Mouse (Mus musculus): ENCODE results near the gene Tsen54.
A peak's percentile ranks its signal among the peaks of the same experiment; 100 is the strongest.
"Not testable (repeated sequence)": the region's sequence is repeated elsewhere in the genome, so short reads cannot be mapped to it uniquely, and the experiment has no call there.

Tsen54 gene

DNA sequence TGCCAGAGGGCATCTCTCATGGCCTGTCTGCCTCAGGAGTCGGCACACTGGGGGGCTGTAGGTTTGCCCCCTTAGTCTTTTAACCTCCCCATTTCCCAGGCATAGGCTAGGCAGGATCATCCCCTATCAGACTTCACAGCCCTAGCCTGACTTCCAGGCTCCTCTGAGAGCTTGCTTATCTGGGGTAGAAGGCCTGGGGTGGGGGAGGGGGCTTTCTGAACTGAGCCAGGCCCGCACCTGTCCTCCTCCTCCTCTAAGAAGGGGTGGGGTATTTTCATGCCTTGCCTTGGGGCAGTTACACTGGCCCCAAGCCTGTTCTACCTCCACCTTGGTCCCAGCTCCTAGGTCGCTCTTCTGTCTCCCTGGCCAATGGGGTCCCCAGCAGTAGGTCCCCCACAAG, 17.0 kb downstream of the Tsen54 start:
- peak; percentile 23 for DNase-seq

DNA sequence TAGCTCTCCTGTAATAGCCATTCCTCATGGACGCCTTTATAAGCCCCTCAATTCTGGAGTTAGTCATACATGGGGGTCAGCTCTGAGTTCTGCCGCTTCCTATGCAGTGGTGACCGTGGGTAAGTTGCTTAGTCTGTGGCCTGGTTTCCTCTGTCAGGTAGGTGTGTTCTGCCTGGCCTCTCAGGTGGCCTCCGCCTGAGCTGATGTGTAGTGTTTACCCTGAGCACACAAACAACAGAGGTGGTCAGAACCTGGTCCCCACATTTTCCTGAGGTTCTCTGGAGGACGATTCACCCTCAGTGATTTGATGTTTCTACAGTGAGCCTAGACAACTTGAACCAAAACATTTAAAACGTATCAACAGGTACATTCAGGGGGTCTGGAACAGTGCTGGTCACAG, 17.5 kb downstream of the Tsen54 start:
- no peak for DNase-seq

DNA sequence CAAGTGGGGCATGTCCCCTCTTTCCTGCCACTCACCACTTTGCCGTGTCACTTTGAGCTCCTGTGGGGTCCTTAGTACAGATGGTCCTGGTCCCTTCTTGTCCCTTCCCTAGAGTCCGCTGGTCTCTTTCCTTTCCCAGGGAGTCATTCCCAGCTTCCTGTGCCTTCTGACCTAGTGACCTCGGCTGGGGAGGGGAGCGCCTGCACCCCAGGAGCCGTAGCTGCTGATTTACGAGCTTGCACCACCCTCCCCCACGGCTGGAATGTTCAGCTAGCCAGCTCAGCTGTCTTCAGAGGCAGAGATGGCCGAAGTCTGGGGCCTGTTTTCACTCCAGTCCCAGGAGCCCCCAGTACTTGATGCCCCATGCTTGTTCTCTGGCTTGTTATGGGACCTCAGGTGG, 18.0 kb downstream of the Tsen54 start:
- peak; percentile 90 for DNase-seq

DNA sequence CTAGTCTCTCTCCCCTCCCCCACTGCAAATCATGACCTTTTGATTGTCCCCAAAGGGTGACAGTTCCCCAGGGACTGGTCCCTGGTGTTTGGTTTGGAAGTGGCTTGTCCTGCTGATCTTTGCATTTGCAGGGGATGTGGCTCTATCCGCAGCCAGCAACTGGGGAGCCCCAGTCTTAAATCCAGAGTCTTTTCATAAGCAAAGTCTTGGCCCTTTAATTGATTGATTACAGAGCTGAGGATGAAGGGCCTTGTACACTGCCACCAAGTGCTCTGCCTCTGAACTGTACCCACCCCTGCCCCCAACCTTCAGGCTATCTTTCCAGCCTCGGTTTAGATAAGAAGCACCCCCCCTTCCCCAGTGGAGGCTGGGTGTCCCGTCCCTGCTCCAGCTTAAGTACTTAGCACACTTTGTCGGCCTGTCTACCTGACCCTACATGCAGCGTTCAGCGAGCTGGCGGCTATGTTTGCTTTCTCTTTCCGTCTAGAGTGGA, 18.5 kb downstream of the Tsen54 start:
- DNase-seq, result peak; percentile 55

DNA sequence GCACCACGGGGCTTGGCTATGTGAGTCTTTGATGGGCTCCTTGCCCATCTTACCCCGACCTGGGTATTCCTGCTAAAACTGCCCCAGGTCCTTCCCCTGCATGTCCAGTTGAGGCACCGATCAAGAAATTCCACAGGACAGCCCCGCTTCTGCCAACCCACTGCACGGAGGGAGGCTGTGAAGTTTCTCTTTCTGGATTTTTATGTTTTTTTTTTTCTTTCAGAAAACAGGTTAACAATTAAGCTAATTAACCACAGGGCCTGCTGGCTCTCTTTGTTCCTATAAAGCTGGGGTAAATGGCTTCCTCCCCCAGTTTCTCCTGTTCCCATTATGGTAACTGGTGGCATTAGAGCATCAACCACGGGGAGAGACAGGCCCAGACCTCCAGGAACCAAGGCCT, 19.5 kb downstream of the Tsen54 start:
- DNase-seq, result peak; percentile 70

DNA sequence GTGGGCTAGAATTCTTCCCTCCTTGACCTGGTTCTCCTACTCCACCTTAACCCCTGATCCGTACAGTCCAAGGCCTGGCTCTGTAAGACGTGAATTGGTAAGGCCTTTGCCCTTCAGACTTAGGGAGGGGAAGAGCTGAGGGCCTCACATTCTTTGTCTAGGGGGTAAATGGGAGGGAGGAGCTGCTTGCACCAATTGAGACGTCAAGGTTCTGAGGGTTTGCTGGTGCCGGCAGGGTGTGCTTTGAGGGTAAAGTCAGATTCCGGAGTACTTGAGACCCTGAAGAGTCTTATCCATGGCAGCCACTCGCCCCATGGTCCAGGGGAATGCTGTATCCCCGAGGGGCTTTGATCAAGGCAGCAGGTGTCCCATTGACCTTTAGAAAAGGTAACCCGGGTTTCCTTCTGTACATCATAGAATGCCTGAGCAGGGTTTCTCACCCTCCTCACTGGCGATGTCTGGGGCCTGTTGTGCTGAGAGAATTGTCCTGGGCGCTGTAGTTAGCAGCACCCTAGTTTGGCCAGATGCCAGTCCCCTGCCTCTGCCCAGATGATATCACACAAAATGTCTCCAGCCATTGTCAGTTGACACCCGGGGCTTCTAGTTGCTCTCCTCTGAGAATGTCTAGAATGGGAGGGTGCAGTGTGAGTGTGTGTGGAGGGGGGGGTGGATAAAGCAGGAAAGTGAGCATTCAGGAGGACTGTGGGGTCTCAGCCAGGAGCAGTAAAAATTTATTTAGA, 22.3 kb downstream of the Tsen54 start:
- peak; percentile 62 for DNase-seq

DNA sequence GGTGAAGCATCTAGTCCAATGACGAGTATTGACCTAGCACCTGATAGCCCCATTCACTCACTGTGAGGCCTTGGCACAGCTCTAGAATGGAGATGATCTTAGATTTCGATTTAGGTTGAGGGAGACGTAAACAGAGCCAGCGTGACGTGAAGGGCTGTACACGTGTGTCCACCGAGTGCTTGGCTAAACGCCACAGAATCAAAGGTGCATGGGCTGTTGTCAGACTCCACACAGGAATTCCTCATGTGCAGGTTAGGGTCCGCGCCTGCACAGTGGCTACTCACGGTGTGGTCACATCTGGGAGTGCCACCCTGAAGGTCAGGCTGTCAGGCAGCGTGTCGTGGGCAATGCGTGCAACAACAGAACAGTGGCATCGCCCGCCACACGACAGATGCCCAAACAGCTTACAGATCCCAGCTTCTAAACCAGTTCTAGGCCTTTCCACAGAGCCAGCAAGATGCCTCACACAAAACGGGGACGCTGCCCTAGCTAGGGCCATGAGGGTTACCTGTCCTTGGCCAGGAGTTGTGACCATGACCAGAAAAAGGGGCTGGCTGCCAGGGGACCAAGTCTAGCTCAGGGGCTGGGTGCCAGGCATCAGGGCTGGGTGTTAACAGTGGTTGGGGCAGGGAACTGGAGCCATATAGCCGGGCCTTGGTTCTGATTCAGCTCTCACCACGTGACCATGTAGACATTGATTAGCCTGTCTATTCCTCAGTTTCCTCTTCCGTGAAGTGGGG, 23.3 kb downstream of the Tsen54 start:
- peak; percentile 55 for DNase-seq

DNA sequence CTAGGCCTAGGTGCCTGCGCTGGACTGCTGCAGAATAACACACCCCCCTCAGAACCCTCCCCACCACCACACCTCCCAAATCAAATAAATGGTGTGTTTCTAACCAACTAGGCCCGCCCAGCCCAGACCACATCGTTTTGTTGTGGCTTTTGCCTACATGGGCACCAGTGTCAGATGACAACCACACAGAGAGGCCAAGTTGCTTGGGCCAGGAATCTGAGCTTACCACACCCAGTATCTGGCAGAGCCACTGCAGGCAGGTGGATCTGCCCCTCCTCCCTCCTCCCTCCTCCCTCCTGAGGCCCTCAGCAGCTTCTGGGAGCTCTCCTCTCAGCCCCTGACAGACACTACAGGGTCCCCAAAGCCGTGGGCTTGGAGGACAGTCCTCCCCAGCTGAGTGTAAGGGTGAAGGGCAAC, 24.4 kb downstream of the Tsen54 start:
- peak; percentile 51 for DNase-seq

DNA sequence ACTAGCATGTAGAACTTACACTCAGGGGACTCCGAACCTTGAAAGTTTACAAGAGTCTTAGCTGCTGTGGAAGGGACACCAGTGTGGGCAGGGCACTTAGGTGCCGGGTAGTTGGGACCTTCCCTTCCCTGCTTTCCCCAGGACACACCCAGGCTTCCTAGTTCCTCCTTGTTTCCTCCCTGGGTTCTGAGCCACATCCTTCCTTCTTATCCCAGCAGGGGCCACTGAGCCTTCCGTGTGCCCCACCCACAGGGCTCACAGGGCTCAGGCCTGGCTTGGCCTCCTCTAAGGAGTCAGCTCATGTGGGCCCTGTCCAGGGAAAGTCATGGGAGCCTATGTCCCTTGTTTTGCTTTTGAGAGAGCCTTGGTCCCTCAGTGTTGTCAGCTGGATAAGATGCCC, 25.2 kb downstream of the Tsen54 start:
- no peak for DNase-seq

DNA sequence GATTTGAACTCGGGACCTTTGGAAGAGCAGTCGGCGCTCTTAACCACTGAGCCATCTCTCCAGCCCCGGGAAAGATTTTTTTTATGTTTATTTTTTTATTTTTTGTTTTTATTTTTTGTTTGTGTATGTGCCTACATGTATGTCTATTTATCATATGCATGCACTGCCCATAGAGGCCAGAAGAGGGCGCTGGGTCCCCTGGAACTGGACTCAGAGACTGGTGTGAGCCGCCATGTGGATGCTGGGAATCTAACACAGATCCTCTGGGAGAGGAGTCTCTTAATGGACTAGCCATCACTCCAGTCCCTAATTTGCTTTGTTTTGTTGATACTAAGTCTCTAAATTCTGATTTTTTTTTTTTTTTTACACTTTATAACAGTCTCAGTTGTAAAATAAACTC, 26.5 kb downstream of the Tsen54 start:
- no peak for DNase-seq

DNA sequence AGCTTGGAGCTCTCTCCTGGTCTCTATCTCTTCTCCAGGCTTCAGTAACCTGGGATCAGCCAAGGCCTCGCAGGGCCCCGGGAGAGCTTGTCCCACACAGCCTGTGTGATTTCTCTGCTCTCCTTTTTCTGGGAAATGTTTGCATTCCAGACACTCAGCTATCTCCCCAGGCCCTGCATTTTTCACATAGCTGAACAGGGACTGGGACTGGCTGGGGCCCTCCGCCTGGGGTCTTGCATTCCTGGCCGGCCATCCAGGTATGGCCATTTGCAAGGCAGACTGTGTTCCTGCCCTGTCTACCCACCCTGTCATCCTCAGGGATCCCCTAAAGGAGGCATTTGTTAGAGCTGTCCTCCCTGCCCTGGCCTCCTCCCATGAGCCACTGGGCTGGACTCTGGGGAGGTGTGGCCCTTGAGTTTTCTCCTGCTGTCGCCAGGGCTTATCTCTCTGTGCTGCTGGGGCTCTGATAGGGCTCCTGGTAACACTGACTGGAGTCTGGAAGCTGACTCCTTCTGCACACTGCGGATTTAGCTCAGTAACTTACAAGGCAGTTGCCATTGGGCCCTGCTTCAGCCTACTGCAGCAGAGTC, 27.5 kb downstream of the Tsen54 start:
- peak; percentile 63 for DNase-seq

DNA sequence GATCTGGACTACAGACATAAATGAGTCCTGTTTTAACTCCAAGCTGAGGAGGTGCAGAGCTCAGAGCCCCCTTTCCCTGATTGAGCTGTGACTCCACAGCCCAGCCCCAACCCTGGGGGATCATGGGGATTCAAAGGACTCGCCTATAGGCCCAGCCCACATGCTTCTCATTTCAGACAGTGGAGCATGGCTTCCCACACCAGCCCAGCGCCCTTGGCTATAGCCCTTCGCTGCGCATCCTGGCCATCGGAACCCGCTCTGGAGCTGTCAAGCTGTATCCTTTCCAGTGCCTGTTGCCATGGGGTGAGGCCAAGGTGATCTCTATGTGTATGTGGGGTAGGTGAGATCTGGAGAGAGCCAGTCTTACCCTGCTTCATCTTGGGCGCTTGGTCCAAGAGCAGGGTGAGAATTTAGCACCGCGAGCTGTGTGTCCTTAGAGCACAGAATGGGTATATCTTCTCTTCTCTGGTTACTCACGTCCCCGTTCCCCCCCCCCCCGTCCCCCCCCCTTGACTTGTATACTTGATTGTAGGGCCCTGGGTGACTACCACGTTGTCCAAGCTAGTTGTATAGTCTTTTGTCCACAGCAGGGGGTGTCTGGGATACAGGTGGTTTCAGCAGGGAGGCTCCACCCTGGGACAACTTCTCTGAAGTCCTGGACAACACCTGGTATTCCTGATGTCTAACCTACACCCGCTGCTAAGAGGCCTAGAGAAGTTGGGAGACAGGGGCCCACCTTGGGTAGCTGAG, 28.8 kb downstream of the Tsen54 start:
- DNase-seq, result peak; percentile 48

DNA sequence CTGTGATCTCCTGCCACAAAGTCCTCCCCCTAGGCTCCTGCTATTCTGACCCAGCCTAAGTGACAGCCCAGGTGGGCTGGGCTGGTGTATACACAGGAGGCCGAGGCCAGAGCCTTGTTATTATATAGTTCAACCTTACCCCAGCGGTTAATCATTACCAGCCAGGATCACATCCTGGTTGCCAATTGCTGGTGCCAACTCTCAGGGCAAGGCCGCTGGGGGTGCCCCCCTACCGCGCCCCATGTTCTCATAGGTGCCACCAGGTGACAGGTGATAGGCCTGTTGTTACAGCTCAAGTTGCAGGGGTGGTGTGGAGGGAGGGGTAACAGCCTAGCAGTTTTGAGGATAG, 29.3 kb downstream of the Tsen54 start:
- DNase-seq, result peak; percentile 93

DNA sequence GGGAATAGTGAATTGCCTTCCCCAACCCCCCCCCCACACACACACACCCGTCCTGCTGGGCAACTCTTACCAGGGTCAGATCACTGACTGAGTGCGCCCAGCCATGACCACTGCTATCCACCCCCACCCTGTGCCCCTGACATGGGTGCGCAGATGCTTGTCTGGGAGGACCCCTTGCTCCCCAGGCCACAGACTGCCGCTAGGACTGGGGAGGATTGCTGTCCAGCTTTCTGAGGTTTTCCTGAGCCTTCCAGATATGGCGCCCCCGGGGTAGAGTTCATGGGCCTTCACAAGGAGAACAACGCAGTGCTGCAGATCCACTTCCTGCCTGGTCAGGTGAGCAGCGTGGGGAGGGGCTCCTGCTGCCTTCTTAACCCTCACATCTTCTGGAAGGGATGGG, 29.7 kb downstream of the Tsen54 start:
- DNase-seq, result no peak

DNA sequence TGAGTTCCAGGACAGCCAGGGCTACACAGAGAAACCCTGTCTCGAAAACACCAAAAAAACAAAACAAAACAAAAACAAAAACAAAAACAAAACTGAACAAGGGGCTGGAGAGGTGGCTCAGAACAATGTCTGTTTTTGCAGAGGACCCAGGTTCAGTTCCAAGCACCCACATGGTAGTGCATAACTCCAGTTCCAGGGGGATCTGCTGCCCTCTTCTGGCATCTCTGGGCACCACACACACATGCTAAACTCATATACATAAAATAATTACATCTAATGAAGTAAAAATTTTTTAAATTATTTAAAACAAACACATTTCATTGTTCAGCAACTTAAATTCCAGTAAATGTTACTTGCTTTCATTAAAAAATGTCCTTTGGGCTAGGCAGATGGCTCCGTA, 31.3 kb downstream of the Tsen54 start:
- DNase-seq, result no peak

DNA sequence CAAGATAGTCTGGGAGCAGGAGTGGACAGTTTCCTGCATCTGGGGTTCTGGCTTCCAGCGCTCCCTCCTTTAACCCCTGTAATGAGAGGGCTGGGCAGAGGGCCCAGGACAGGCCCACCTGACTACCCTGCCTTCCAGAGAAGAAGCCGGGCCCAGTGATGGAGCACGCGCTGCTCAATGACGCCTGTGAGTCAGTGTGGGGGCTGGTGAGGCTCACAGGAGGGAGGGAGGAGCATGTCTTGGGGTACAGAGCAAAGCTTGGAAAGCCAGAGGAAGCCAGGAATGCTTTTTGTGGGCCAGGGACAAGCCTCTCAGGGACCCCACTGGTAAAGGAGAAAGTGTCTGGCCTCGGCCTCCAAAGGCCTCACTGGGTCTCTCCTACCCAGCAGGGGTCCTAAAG, 40.1 kb downstream of the Tsen54 start:
- DNase-seq, result no peak

DNA sequence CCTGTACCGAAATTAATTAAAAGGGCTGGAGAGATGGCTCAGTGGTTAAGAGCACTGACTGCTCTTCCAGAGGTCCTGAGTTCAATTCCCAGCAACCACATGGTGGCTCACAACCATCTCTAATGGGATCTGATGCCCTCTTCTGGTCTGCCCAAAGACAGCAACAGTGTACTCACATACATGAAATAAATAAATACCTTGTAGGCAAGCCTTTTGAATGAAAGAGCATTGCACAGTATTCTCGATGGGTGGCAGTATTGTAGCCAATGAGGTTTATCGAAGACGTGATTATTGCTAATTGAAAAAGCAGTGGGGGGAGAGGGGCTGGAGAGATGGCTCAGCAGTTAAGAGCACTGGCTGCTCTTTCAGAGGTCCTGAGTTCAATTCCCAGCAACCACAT, 42.6 kb downstream of the Tsen54 start:
- not testable (repeated sequence) for DNase-seq

DNA sequence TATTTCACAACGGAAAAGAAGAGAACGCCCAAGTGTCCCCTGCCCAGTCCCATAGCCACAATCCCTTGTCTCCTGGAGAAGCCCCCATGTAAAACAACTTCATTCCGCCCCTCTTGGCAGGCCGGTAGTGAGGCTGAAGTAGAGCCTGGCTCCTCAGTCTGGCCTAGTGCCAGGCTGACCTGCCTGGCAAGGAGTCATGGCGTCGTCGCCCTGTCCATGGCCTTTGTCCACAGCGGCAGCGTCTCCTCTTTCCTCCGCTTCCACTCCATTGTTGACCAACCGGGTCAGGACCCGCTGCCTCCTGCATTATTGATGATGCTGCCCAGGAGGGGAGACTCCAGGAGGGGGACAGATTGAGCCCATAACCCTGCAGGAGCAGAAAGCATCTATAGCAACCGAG, 43.4 kb downstream of the Tsen54 start:
- DNase-seq, result peak; percentile 69

DNA sequence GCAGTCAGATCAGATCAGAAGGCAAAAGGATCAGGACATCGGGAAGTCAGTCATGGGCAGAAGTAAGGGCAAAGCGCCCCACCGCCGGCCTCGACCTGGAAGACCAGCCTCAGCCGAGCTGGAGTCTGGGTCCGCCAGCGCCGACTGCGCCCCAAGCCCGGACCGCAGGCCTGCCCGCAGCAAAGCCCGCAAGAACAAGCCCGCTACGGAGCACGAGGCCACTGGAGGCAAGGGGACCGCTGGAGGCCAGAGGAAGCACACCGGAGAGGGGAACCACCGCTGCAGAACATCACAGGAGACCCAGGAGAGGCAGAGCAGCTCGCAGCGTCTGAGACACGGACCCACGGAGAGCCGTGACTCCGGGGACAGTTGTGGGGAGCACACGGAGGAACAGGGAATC, 43.8 kb downstream of the Tsen54 start, which contains the start of gene Myo15b:
TSS of gene Myo15b (plus strand) at position 53 of the 400 bp plus-strand sequence.
- DNase-seq, result no peak

DNA sequence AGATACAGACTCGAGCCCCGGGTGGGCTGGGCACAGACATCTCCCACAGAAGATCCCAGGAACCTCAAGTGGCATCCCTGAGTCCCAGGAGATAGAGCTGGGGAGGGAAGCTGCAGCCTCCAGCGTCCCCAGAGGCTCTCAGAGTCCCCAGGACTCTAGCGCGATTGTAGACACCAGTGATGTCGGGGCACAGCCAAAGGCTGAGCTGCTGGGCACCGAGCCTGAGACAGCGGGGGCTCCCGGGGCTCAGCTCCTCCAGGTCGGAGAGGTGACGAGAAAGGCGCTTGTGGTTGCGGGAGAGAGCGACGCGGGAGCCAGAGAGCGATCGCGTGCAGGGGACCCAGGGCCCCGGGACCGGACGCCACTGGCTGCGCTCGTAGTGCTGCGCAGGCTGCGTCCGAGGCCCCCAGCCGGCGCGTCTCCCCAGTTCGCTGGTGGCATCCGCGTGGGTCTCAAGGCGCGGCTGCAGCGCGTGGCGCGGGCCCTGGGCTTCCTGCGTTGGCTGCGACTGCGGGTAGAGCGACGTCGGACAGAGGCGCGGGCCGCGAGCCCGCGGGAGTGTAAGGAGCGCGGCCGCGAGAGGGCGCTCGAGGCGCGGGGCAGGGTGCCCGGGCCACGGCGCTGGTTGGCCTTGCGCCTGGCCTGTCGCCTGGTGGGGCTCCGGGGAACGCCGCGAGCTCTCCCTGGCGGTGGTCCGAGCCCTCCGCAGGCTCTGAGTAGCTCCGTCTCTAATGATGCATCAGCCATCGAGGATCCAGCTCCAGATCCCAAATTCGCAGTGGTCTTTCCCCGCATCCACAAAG, 44.8 kb downstream of the Tsen54 start:
- peak; percentile 91 for DNase-seq

DNA sequence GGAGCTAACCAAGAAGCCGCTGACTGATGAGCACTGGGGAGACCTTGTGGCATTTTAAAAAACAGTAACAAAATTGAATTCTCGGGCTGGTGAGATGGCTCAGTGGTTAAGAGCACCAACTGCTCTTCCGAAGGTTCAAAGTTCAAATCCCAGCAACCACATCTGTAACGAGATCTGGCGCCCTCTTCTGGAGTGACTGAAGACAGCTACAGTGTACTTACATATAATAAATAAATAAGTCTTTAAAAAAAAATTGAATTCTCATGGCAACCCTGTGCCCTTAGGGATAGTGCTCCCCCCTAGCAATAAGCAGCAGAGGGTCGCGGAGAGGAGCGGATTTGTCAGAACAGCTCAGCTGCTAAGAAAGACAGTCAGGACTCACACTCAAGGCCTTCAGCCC, 49.4 kb downstream of the Tsen54 start:
- DNase-seq, result no peak

DNA sequence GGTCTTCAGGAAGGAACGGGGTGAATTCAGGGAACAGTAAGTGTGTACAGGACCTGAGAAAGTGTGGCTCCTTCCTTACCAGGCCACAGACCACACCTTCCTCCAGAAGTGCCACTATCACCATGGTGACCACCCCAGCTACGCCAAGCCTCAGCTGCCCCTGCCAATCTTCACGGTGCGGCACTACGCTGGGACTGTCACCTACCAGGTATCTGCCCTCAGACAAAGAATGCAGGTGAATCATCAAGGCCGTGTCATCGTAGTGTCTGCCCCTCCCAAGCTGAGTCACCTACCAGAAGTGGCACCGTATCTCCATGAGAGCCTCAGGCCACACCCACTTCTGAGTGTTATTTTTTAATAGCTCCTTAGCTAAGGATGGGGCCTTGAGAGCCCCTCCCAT, 54.9 kb downstream of the Tsen54 start:
- no peak for DNase-seq

Measured in kidney, adult 18-20 months (tissue).